Mouse (Mus musculus) kidney, embryonic 14.5 days (tissue): ENCODE results near the gene Tbx15. TPM values are rescaled to one million over a fixed set of nuclear protein-coding genes. Genes with fewer than 3 reads are reported as not detected.

Experiments used
- ATAC-seq: fragments of 200-750 bp; cut with Nextera tagmentation; 2 replicates; pipeline ENCODE4 v1.8.0; 2017; ENCODE audit warnings: moderate number of reproducible peaks, mild to moderate bottlenecking, moderate TSS enrichment, moderate library complexity; ENCODE audit not compliant: low FRiP score, low TSS enrichment
- H3K27ac ChIP-seq: fragments of 300-500 bp; sonication (generic); 2 replicates; pipeline ENCODE4 v1.5.1; 2014; ENCODE audit warnings: low read depth, mild to moderate bottlenecking, low read length, moderate library complexity, mixed read lengths
- H3K27me3 ChIP-seq: fragments of 300-500 bp; sonication (generic); 2 replicates; pipeline ENCODE4 v1.6.1; 2014; ENCODE audit warnings: mild to moderate bottlenecking, low read length; ENCODE audit not compliant: control insufficient read depth, insufficient read depth
- H3K36me3 ChIP-seq: fragments of 300-500 bp; sonication (generic); 2 replicates; pipeline ENCODE4 v1.6.1; 2014; ENCODE audit warnings: low read length, mixed read lengths; ENCODE audit not compliant: control insufficient read depth, insufficient read depth
- H3K4me1 ChIP-seq: fragments of 300-500 bp; sonication (generic); 2 replicates; pipeline ENCODE4 v1.6.1; 2014; ENCODE audit warnings: low read length, mixed read lengths; ENCODE audit not compliant: control insufficient read depth, insufficient read depth
- H3K4me2 ChIP-seq: fragments of 300-500 bp; sonication (generic); replicated peaks from 2 replicates; pipeline ENCODE4 v1.6.1; 2014; ENCODE audit warnings: low read depth, mild to moderate bottlenecking, low read length
- H3K4me3 ChIP-seq: fragments of 300-500 bp; sonication (generic); 2 replicates; pipeline ENCODE4 v1.5.1; 2014; ENCODE audit warnings: mild to moderate bottlenecking, low read length
- H3K9ac ChIP-seq: fragments of 300-500 bp; sonication (generic); 2 replicates; pipeline ENCODE4 v1.6.1; 2014; ENCODE audit warnings: low read depth, mild to moderate bottlenecking, low read length, moderate library complexity
- H3K9me3 ChIP-seq: fragments of 300-500 bp; sonication (generic); 2 replicates; pipeline ENCODE4 v1.6.1; 2016; ENCODE audit warnings: low read length; ENCODE audit not compliant: control insufficient read depth
- WGBS: fragments of 180-500 bp; shearing (Covaris S2); extraction: QIAGEN DNeasy Blood & Tissue Kit; methylation state at CpG from one replicate; pipeline ENCODE4 v1.1.7; 2014; 5-methylcytosine and 5-hydroxymethylcytosine counted together
- polyA plus RNA-seq: library from polyadenylated mRNA; unstranded; fragments of >200 nt; fragmentation: Nextera tagmentation; extraction: Ambion mirVana; gene quantifications from 2 replicates; pipeline ENCODE4 v1.2.1, GENCODE M21; 2014

Tbx15 gene
- polyA plus RNA-seq, 1 experiment from 2014 or later: not detected

GRCm38 (mm10) chr3:99261371-99261791 is 21.2 kb downstream of the Tbx15 start:
- Histone ChIP-seq H3K4me1 (no peaks in the 10 kb centered on the region), H3K9ac (no peak overlapping the region), H3K27me3 (peaks cover 84% of the 10 kb centered on the region), H3K36me3 (no peaks in the 10 kb centered on the region), H3K4me3 (no peak overlapping the region), H3K9me3 (no peaks in the 10 kb centered on the region), H3K4me2 (no peak overlapping the region), H3K27ac (no peak overlapping the region)
- 2% methylated on average over 18 of the region's 18 CpGs for WGBS
- no peak for ATAC-seq

GRCm38 (mm10) chr3:99261986-99262385 is 21.8 kb downstream of the Tbx15 start:
- Histone ChIP-seq H3K9me3 (no peaks in the 10 kb centered on the region), H3K9ac (no peak overlapping the region), H3K27ac (no peak overlapping the region), H3K27me3 (peaks cover 81% of the 10 kb centered on the region), H3K4me1 (no peaks in the 10 kb centered on the region), H3K36me3 (no peaks in the 10 kb centered on the region), H3K4me2 (no peak overlapping the region), H3K4me3 (no peak overlapping the region)
- 10% methylated on average over 2 of the region's 2 CpGs for WGBS
- ATAC-seq: no peak

GRCm38 (mm10) chr3:99263471-99263903 is 23.3 kb downstream of the Tbx15 start:
- WGBS: 5% methylated on average over 9 of the region's 9 CpGs

GRCm38 (mm10) chr3:99264695-99265094 is 24.5 kb downstream of the Tbx15 start:
- Histone ChIP-seq H3K27ac (no peak overlapping the region), H3K4me3 (no peak overlapping the region), H3K9ac (no peak overlapping the region), H3K4me1 (no peaks in the 10 kb centered on the region), H3K9me3 (no peaks in the 10 kb centered on the region), H3K4me2 (no peak overlapping the region), H3K36me3 (no peaks in the 10 kb centered on the region), H3K27me3 (peaks cover 61% of the 10 kb centered on the region)
- 33% methylated on average over 7 of the region's 7 CpGs for WGBS
- ATAC-seq: no peak

More at GRCm38 (mm10) chr3:99263471-99263903, 23.3 kb downstream of the Tbx15 start:
- Histone ChIP-seq H3K27me3 (peaks cover 73% of the 10 kb centered on the region), H3K27ac (no peak overlapping the region), H3K4me2 (no peak overlapping the region), H3K9me3 (no peaks in the 10 kb centered on the region), H3K36me3 (no peaks in the 10 kb centered on the region), H3K4me3 (no peak overlapping the region), H3K9ac (no peak overlapping the region), H3K4me1 (no peaks in the 10 kb centered on the region)
- ATAC-seq: no peak

GRCm38 (mm10) chr3:99266752-99267303 is 26.6 kb downstream of the Tbx15 start:
- WGBS: 59% methylated on average over 10 of the region's 10 CpGs

GRCm38 (mm10) chr3:99277973-99278580 is 37.9 kb downstream of the Tbx15 start:
- H3K9ac ChIP-seq: no peak overlapping the region
- no peak overlapping the region for H3K27ac ChIP-seq
- no peaks in the 10 kb centered on the region for H3K36me3 ChIP-seq
- ATAC-seq: no peak
- H3K4me1 ChIP-seq: no peaks in the 10 kb centered on the region
- no peaks in the 10 kb centered on the region for H3K9me3 ChIP-seq
- no peak overlapping the region for H3K4me2 ChIP-seq
- no peaks in the 10 kb centered on the region for H3K27me3 ChIP-seq
- H3K4me3 ChIP-seq: no peak overlapping the region
- 43% methylated on average over 12 of the region's 12 CpGs for WGBS

More at GRCm38 (mm10) chr3:99266752-99267303, 26.6 kb downstream of the Tbx15 start:
- H3K36me3 ChIP-seq: no peaks in the 10 kb centered on the region
- H3K27ac ChIP-seq: no peak overlapping the region
- H3K9me3 ChIP-seq: no peaks in the 10 kb centered on the region
- no peak overlapping the region for H3K4me3 ChIP-seq
- no peaks in the 10 kb centered on the region for H3K4me1 ChIP-seq
- no peak overlapping the region for H3K9ac ChIP-seq
- no peak for ATAC-seq
- peaks cover 44% of the 10 kb centered on the region for H3K27me3 ChIP-seq
- no peak overlapping the region for H3K4me2 ChIP-seq

GRCm38 (mm10) chr3:99279718-99280117 is 39.5 kb downstream of the Tbx15 start:
- H3K4me2 ChIP-seq: no peak overlapping the region
- no peaks in the 10 kb centered on the region for H3K4me1 ChIP-seq
- no peaks in the 10 kb centered on the region for H3K36me3 ChIP-seq
- H3K4me3 ChIP-seq: no peak overlapping the region
- no peak overlapping the region for H3K9ac ChIP-seq
- H3K27me3 ChIP-seq: no peaks in the 10 kb centered on the region
- H3K9me3 ChIP-seq: no peaks in the 10 kb centered on the region
- no peak for ATAC-seq
- 85% methylated on average over 3 of the region's 3 CpGs for WGBS
- H3K27ac ChIP-seq: no peak overlapping the region

- Histone ChIP-seq H3K4me3 (no peak overlapping the region), H3K4me1 (no peaks in the 10 kb centered on the region), H3K9ac (no peak overlapping the region), H3K9me3 (no peaks in the 10 kb centered on the region), H3K4me2 (no peak overlapping the region), H3K27ac (no peak overlapping the region), H3K36me3 (no peaks in the 10 kb centered on the region), H3K27me3 (no peaks in the 10 kb centered on the region)
- ATAC-seq: no peak
- WGBS: 37% methylated on average over 4 of the region's 4 CpGs
These were observed 41.3 kb downstream of the Tbx15 start for GRCm38 (mm10) chr3:99281453-99281852.

- 52% methylated on average over 2 of the region's 2 CpGs for WGBS
- Histone ChIP-seq H3K4me3 (no peak overlapping the region), H3K4me2 (no peak overlapping the region), H3K27ac (no peak overlapping the region), H3K9ac (no peak overlapping the region), H3K36me3 (no peaks in the 10 kb centered on the region), H3K4me1 (peaks cover 7% of the 10 kb centered on the region; the same call in 1 of the 2 replicates), H3K9me3 (no peaks in the 10 kb centered on the region), H3K27me3 (no peaks in the 10 kb centered on the region)
- no peak for ATAC-seq
These were observed 48.1 kb downstream of the Tbx15 start for GRCm38 (mm10) chr3:99288302-99288701.
